Mouse (Mus musculus): ENCODE measurements around the gene Magi2.

Magi2 gene

GRCm38 (mm10) chr5:20751000-20751399, 1524.2 kb downstream of the Magi2 start:
- intact Hi-C loops (cut with DNase I): no loop called here

- intact Hi-C loops (cut with DNase I): no loop called here
Measured at GRCm38 (mm10) chr5:20751696-20752095, 1524.9 kb downstream of the Magi2 start.

GRCm38 (mm10) chr5:20753096-20753495, 1526.3 kb downstream of the Magi2 start:
- intact Hi-C loops (cut with DNase I): no loop called here

GRCm38 (mm10) chr5:20753963-20754362, 1527.1 kb downstream of the Magi2 start:
- intact Hi-C loops (cut with DNase I): no loop called here
